Mouse (Mus musculus): ENCODE measurements around the gene Slc20a1. TPM values are rescaled to one million over a fixed set of nuclear protein-coding genes. Genes with fewer than 3 reads are reported as not detected.

The Slc20a1 gene
- total RNA-seq, 2 experiments from 2014 or later = 127 to 130 TPM

DNA sequence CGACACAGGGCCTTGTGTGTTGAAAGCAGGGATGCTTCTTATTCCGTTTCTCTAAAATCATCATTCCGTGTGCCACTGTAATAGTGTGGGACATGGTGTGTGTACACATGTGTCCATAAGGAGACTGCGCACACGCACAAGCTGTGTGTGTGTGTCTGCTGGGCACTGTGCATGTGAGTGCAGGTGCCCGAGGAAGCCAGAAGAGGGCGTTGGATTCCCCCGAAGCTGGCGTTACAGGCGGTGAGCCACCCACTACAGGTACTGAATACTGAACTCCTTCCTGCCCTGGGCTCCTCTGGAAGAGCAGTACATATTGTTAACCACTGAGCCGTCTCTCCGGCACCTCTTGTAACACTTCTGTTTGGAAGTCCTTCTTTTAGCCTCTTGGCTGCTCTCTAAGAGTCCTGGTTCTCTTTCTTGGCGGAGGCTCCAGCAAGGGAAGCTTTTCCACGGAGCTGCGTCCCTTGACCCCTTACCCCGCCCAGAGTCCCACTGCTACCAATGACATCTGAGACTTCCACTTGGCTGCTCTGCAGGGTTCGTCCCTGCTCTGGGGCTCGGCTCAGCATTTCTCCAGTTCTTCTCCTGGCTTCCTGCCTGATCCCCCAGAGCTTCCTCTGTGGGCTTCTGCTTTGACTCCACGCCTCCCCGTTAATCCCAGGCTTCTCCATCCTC is 46.0 kb downstream of the Slc20a1 start:
- peak; percentile 18 to 19 for DNase-seq (ENCODE audit: low spot score in 2 of 2)
- intact Hi-C loops (cut with DNase I) = no loop called here

DNA sequence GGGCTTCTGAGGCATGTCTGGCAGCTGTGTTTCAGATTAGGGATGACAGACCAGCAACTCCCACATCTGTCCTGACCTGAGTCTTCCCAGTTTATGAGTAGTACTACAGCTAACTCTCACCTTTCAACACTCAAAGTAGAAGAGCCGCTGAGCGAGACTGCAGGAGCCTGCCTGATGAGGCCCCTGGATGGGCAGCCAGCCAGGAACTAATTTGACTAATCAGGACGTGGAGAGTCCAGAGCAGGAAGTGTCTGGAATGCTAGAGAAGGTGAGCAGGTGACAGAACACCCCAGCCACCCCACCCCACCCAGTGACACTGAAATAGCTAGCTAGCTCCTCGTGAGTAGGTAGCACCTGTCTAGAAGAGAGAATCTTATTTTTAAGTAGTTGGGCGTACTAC is 47.1 kb downstream of the Slc20a1 start:
- intact Hi-C loops (cut with DNase I) = no loop called here
- no peak for DNase-seq (ENCODE audit: low spot score in 2 of 2)

DNA sequence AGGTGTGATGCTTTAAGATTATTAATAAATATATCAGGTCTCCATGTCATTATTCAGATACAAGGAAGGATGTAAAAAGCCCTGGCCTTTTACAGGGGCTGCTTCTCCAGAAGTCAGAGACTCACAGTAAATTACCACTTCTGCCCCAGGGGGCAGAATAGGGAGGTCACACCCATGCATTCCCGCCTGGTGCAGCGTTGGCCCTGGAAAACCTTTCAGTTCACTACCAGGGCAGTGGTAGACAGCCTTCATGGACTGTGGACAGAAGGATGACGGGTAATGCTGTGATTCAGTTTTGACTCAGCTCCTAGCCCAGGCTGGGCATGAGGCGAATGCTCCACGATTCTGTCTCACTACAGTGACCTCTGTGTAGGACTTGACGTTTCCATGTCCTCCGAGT is 47.9 kb downstream of the Slc20a1 start:
- intact Hi-C loops (cut with DNase I) = no loop called here

DNA sequence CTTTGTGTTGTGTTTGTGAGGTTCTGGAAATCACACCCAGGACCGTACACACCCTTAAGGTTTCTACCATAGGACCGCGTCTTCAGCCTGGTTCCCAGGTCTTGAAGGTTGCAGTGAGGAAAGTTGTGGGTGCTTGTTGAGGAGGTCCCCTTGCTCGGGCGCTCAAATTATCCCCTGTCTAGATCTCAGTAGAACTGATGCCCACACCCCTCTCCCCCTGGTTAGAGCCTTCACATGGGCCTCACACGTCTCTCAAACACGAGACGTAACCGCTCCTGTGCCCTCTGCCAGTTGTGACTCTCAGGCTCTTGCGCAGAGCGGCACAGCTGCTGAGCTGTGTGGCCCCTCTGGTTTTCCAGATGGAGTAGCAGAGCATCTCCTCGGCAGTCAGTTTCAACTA is 48.4 kb downstream of the Slc20a1 start:
- intact Hi-C loops (cut with DNase I) = no loop called here

More for the DNA sequence above, 47.9 kb downstream of the Slc20a1 start:
- DNase-seq (ENCODE audit: low spot score in 2 of 2) = no peak

DNA sequence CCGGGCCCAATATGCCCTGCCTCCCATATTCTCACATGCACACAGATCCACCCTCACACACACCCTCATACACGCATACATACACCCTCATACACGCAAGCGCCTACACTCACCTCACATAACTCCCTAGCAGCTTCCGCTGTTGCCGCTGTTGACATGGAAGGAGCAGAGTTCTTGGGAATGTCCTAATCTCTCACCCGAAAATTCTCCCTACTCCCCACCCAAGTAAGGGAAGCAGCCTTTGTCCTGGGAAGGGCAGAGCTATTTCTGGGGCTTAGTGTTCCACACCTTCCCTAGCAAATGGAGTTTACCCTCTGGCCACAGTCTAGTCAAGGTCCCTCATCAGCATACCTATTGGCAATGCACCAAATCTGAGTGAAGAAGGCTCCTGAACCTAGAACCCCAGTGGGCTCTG is 49.1 kb downstream of the Slc20a1 start:
- no peak for DNase-seq (ENCODE audit: low spot score in 2 of 2)
- intact Hi-C loops (cut with DNase I) = no loop called here

More for the DNA sequence above, 48.4 kb downstream of the Slc20a1 start:
- DNase-seq (ENCODE audit: low spot score in 2 of 2) = no peak

DNA sequence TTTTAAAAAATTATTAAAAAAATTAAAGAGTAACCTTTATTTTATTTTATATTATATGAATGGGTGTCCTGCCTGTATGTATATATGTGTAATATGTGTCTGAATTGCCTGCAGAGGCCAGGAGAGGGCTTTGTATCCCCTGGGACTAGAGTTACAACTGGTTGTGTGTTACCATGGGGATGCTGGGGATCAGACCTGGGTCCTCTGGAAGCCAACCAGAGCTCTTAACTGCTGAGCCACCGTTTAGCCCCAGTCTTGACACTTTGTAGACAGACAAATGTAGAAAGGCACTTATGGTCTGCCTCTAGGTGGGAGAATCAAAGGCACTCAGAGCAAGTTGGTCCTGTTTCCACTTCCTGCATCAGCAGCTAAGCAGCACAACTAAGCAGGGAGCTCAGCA is 50.8 kb downstream of the Slc20a1 start:
- no peak for DNase-seq (ENCODE audit: low spot score in 2 of 2)
- intact Hi-C loops (cut with DNase I) = no loop called here

DNA sequence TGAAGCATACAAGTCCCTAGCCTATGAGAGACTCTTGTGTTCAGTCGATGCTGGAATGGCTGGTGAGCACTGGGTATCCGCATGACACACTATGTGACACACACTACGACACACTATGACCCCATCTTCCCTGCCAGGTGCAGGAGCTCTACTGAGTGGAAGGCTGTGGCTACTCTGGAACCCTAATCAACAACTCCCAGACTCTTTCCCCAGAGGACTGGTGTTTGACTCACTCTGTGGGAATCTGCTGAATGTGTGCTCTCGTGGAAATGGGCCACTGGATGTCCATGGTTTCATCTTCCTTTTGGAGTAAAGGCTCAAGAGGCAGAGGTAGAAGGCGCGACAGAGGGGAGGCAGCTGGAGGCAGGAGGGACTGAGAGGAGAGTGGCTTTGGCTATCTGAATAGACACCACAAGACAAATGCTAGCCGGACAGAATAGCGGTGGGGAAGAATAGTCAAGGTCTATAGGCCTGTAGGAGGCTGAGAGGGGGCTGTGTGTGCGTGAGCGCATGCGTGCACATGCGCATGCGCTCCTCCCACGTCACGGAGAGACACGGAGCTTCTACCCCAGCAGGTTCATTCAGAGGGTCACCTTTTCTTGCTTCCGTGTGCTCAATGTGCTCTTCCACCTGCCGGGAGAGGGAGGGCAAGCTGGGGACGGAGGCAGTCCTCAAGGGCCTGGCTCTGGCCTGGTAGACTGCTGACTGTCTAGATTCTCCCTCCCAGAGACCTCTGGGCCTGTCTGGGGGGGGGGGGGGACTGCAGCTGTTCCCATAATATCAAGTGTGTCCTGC is 54.5 kb downstream of the Slc20a1 start:
- intact Hi-C loops (cut with DNase I) = no loop called here
- no peak for DNase-seq (ENCODE audit: low spot score in 2 of 2)

DNA sequence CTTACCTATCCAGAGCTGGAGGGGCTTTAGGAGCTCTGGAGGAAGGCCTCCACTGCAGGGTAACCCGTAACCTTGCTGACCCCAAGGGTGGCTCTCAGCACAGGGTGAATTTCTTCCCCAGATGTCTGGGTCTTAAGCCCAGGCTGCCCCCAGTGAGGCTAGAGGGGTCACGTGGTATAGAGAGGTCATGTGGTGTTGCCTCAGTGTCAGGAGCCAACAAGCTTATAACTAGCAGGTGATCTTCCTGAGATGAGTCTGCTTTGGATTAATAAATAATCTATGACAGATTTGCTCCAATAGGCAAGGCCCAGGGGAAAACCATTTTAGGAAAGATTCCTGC is 55.0 kb downstream of the Slc20a1 start:
- intact Hi-C loops (cut with DNase I) = no loop called here
- no peak for DNase-seq (ENCODE audit: low spot score in 2 of 2)

DNA sequence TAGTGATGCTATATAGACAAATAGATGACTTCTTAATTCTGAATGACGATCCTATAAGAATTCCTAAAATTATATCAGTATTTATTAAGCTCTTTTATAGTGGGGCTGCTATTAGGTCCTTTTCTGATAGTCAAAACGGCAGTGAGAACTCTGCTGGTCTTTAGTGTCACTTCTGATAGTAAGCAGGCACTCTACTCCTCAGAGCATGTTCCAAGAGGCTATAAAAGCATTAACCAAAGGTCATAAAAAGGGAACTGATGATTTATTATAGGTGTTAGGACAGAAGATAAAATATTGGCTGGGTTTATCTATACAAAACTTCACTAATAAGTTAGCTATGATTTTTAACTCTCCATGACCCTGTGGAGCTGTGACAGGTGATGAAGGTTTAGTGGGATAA is 55.5 kb downstream of the Slc20a1 start:
- DNase-seq (ENCODE audit: low spot score in 2 of 2) = no peak
- intact Hi-C loops (cut with DNase I) = no loop called here

DNA sequence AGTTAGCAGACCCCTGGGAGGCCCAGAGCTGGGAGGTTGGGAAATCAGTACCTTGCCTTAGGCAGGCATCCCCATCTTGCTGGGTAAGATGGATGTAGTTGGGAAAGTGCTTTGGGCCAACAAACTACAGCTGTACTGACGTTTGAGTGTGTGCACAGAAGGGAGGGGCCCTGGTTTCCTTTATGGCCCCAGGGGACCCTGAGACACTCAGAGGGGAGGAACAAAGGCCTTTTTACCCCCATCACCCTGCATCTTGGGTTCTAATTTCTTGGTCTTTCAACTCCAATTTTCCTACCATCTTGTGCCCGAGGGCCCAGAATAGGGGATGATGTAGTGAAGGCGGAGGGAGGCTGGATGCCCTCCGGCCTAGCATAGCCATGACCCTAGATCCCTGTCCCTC is 57.4 kb downstream of the Slc20a1 start:
- no peak for DNase-seq (ENCODE audit: low spot score in 2 of 2)
- intact Hi-C loops (cut with DNase I) = loop anchor here (5.0 kb wide), 1 partner anchor 309 kb away; no protein-coding TSS in a partner anchor

DNA sequence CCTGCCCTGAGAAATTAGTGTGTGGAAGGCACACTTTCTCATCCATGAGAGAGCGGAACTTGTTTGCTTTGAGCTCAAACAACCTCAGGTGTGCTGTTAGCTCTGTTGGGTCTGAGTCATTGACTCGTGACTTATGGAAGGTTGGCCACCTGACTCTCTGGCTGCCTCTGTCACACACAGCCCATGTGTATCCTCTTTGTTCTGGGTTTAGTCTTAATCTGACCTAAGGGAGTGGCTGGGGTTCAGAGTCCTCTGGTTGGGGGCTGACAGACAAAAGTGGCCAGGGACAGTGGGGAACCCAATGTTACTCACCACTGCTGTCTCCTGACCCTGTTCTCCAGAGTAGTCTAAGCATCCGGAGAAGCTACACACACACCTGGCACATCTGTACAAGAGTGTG is 59.5 kb downstream of the Slc20a1 start:
- intact Hi-C loops (cut with DNase I) = loop anchor here (2.0 to 5.0 kb wide), 2 partner anchors 83 to 311 kb away; no protein-coding TSS in a partner anchor

DNA sequence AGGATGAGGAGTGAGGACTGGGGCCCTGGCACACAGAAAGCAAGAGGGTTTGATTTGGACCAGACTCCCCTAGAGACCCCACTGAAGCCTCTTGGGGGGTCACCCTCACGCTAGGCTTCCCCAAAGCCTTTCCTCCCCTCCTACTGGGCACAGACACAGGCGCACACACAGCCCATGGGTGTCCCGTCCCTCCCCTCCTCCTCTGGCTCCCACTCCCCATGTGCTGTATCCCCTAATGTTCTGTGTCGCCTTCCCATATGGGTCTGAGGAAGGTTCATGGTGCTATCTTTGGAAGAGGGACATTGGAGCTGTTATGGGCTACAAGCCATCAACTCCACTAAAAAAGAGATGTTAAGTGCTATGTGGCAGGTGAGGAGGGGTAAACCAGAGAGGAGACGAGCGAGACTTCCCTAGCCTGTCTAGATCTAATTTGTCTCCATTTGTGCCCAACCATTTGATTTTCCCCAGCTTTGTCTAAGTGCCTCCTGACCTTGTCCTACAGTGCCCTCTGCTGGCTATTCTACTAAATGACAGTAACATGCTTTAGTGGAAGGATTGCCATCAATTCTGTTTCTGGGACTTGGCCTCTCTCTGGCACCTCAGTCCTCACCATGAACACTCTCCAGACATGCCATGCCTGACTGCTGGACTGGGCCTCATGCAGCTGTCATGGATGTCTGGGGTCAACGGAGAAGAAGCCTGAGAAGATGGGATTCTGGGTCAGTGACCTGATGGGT is 60.1 kb downstream of the Slc20a1 start:
- intact Hi-C loops (cut with DNase I) = loop anchor here (2.0 to 5.0 kb wide), 2 partner anchors 84 to 311 kb away; no protein-coding TSS in a partner anchor
- peak; percentile 86 to 87 for DNase-seq (ENCODE audit: low spot score in 2 of 2)

More for the DNA sequence above, 59.5 kb downstream of the Slc20a1 start:
- DNase-seq (ENCODE audit: low spot score in 2 of 2) = no peak

DNA sequence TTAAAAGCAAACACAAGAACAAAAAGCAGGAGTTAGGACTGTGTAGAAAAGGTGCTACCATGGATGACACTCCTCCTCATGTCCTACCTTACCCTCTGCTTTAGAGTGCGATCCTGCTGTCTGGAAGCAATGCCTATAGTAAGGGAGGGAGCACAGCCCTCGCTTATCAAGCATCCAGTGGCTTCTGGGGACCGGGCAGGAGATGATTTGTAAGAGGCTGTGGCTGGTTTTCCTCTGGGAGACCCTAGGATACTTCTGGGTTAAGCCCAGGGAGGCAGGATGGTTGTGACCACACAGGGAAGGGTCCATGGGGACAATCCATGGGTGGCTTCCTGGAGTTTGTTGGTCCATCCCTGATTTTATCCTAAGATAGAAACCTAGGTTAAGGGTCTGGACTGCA is 62.1 kb downstream of the Slc20a1 start:
- no peak for DNase-seq (ENCODE audit: low spot score in 2 of 2)
- intact Hi-C loops (cut with DNase I) = loop anchor here (10.0 kb wide), 1 partner anchor 396 kb away; the partner anchor contains the start of gene Fbln7

Other genes with a start within 250 kb of the Slc20a1 start
- gene Zc3h6, start 231.4 kb upstream of the Slc20a1 start, total RNA-seq (2021) = 10 to 100 TPM; 11.4 to 13.3 TPM
- 1 to 10 TPM; 7.3 to 7.4 TPM for gene Gm10762, start 231.0 kb upstream of the Slc20a1 start, total RNA-seq (2021)
- under 1 TPM; 0.13 TPM for gene Vinac1, start 150.6 kb upstream of the Slc20a1 start, total RNA-seq (2021)
- 10 to 100 TPM; 75.3 to 83.5 TPM for gene Ttl, start 132.8 kb upstream of the Slc20a1 start, total RNA-seq (2021)
- 10 to 100 TPM; 20.9 to 21.1 TPM for gene Polr1b, start 97.8 kb upstream of the Slc20a1 start, total RNA-seq (2021)
- gene Chchd5, start 69.1 kb upstream of the Slc20a1 start, total RNA-seq (2021) = 10 to 100 TPM; 10.4 to 10.5 TPM
- 1 to 10 TPM; 1.3 to 1.4 TPM for gene Ckap2l, start 98.4 kb downstream of the Slc20a1 start, total RNA-seq (2021)
- gene Il1a, start 111.2 kb downstream of the Slc20a1 start, total RNA-seq (2021) = under 1 TPM; 0.40 to 0.66 TPM
- under 1 TPM; 0.26 to 0.36 TPM for gene Il1b, start 172.4 kb downstream of the Slc20a1 start, total RNA-seq (2021)